ENCODE assay signal across 9 mouse cellular contexts in the genomic region with DNA sequence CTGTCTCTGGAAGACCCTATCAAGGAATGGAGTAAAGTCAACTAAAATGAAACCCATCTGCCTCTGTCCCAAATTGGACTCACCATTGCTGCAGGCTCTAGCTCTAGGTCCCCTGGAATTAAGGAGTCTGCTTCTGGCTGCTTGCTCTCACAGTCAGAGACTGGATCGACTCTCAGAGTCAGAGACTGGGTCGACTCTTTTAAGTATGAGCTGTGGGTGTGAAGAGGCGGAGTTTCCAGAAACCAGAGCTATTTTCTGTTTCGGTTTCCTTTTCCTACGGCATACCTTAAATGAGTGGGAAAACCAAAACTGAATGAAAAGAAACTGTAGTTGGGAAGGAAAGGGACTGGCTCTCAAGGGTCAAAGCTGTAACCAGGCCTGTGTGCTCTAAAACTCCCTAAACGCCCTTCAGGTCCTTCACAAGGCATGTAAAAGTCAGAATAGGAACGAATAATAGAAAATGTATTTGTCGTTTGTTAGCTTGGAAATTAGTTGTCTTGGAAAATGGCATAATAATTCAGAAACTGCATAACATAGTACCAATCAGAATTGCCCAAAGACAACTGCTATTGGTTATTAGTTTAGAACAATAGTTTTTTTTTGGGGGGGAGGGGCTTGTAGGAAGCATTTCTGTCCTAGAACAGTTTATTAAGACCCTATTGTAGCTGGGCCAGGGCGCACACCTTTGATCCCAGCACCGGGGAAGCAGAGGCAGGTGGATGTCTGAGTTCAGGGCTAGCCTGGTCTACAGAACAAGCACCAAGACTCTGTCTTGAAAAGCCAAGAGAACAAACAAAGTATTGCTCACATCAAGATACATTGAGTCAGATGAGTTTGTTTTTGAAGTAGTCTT. TPM values are rescaled to one million over a fixed set of nuclear protein-coding genes. Genes with fewer than 3 reads are reported as not detected.
DNase-seq lines count a peak whose midpoint lies in the region; ATAC-seq lines count a peak whose summit lies in the region.
"Had no signal": no experiment of that assay in that cellular context is flagged by ENCODE, and none has a peak within 500 bp of the region (broad histone marks: within the 10 kb centered on the region; RNA-seq: fewer than 3 reads in every experiment).

Gene Isg15 (minus strand): TSS at position 196 of the 853 bp plus-strand sequence.

- no peaks in the 10 kb centered on the region for H3K36me3 ChIP-seq in limb, embryonic 13.5 days
- no peaks in the 10 kb centered on the region for H3K36me3 ChIP-seq in limb, embryonic 10.5 days
- H3K36me3 ChIP-seq in forebrain, embryonic 10.5 days (replicated peaks) = no peaks in the 10 kb centered on the region; the same call in 1 of the 2 replicates
- H3K36me3 ChIP-seq in neural tube, embryonic 15.5 days = no peaks in the 10 kb centered on the region
- H3K36me3 ChIP-seq: hindbrain, embryonic 15.5 days had no signal

- ATAC-seq in limb, embryonic 13.5 days (ENCODE audit: low FRiP score, low read depth) = no peak
- ATAC-seq in inflammation-experienced regulatory T-cells, adult 6 months = peak; percentile 52
- ATAC-seq in neural tube, embryonic 15.5 days (ENCODE audit: low FRiP score) = no peak

- 0 out of 2 replicates have a peak within 1 kb of the TSS, but pooled peaks have one; percentile 13 for H3K9ac ChIP-seq in limb, embryonic 13.5 days
- H3K9ac ChIP-seq in neural tube, embryonic 15.5 days (replicated peaks) = no peak within 1 kb of the TSS
- H3K9ac ChIP-seq: hindbrain, embryonic 15.5 days had no signal

- 50% methylated on average over 10 of the region's 10 CpGs for WGBS in limb, embryonic 13.5 days
- WGBS in limb, embryonic 10.5 days = 61% methylated on average over 10 of the region's 10 CpGs
- 71% methylated on average over 10 of the region's 10 CpGs for WGBS in forebrain, embryonic 10.5 days
- WGBS in neural tube, embryonic 15.5 days = 62% methylated on average over 10 of the region's 10 CpGs

- H3K4me2 ChIP-seq in limb, embryonic 13.5 days (replicated peaks) = 0 out of 2 replicates have a peak within 1 kb of the TSS, but pooled peaks have one; percentile 16
- no peak within 1 kb of the TSS for H3K4me2 ChIP-seq in neural tube, embryonic 15.5 days
- H3K4me2 ChIP-seq: hindbrain, embryonic 15.5 days had no signal

- peaks cover 26% of the 10 kb centered on the region for H3K4me1 ChIP-seq in limb, embryonic 13.5 days
- peaks cover 40% of the 10 kb centered on the region for H3K4me1 ChIP-seq in limb, embryonic 10.5 days
- H3K4me1 ChIP-seq in forebrain, embryonic 10.5 days = peaks cover 62% of the 10 kb centered on the region
- peaks cover 33% of the 10 kb centered on the region for H3K4me1 ChIP-seq in neural tube, embryonic 15.5 days

- no peak within 1 kb of the TSS for H3K27ac ChIP-seq in limb, embryonic 13.5 days
- no peak within 1 kb of the TSS for H3K27ac ChIP-seq in limb, embryonic 10.5 days
- H3K27ac ChIP-seq in forebrain, embryonic 10.5 days = no peak within 1 kb of the TSS
- no peak within 1 kb of the TSS for H3K27ac ChIP-seq in neural tube, embryonic 15.5 days (replicated peaks)
- H3K27ac ChIP-seq: hindbrain, embryonic 15.5 days had no signal

- no peaks in the 10 kb centered on the region for H3K9me3 ChIP-seq in limb, embryonic 13.5 days
- H3K9me3 ChIP-seq in limb, embryonic 10.5 days (replicated peaks) = no peaks in the 10 kb centered on the region
- H3K9me3 ChIP-seq in forebrain, embryonic 10.5 days = no peaks in the 10 kb centered on the region
- H3K9me3 ChIP-seq in neural tube, embryonic 15.5 days (replicated peaks) = no peaks in the 10 kb centered on the region
- H3K9me3 ChIP-seq: hindbrain, embryonic 15.5 days had no signal

- DNase-seq in limb, embryonic 10.5 days (ENCODE audit: low spot score) = no peak
- DNase-seq in T-cell, adult 2 months (ENCODE audit: low spot score) = peak; percentile 63
- peak; percentile 46 to 52 for DNase-seq in natural killer cell, adult 2 months (ENCODE audit: low spot score in 2 of 2)
- no peak for DNase-seq in forebrain, embryonic 10.5 days (ENCODE audit: extremely low spot score, low spot score)
- DNase-seq in left cerebral cortex, adult 9 months (ENCODE audit: low spot score in 2 of 2) = no peak

- no peak within 1 kb of the TSS for H3K4me3 ChIP-seq in limb, embryonic 13.5 days
- H3K4me3 ChIP-seq in limb, embryonic 10.5 days = no peak within 1 kb of the TSS
- no peak within 1 kb of the TSS for H3K4me3 ChIP-seq in forebrain, embryonic 10.5 days
- H3K4me3 ChIP-seq in neural tube, embryonic 15.5 days (replicated peaks) = no peak within 1 kb of the TSS
- H3K4me3 ChIP-seq: hindbrain, embryonic 15.5 days had no signal

- H3K27me3 ChIP-seq in limb, embryonic 13.5 days = peaks cover 37% of the 10 kb centered on the region
- H3K27me3 ChIP-seq in limb, embryonic 10.5 days (ENCODE audit: low read depth, poor library complexity, severe bottlenecking) = peaks cover 42% of the 10 kb centered on the region
- H3K27me3 ChIP-seq in forebrain, embryonic 10.5 days (ENCODE audit: poor library complexity, severe bottlenecking) = peaks cover 31% of the 10 kb centered on the region
- peaks cover 11% of the 10 kb centered on the region for H3K27me3 ChIP-seq in neural tube, embryonic 15.5 days (replicated peaks)
- H3K27me3 ChIP-seq: hindbrain, embryonic 15.5 days had no signal

RNA-seq across cellular contexts. Expression of gene Isg15, which starts in this region (rescaled TPM):
- polyA plus RNA-seq in limb, embryonic 13.5 days (2015; fragmentation: Nextera tagmentation; extraction: Ambion mirVana) = 1.5 and 2.4 TPM in 2 replicates
- 0.20 and 0.45 TPM in 2 replicates for polyA plus RNA-seq in limb, embryonic 10.5 days (2016; fragmentation: Nextera tagmentation; extraction: Ambion mirVana)
- 10 to 100 TPM; 34.7 to 48.9 (median 41.6) TPM for polyA plus RNA-seq in inflammation-experienced regulatory T-cells, adult 6 months (2017; shearing (Covaris generic))
- polyA plus RNA-seq in forebrain, embryonic 10.5 days (2016; fragmentation: Nextera tagmentation; extraction: Ambion mirVana) = 0.38 and 0.43 TPM in 2 replicates
- 3.2 and 9.7 TPM in 2 replicates for polyA plus RNA-seq in neural tube, embryonic 15.5 days (2015; fragmentation: Nextera tagmentation; extraction: Ambion mirVana)

Comparison
In these comparisons a context has a peak if more than half of its experiments do, and no peak if none do; other contexts are left out.
1. DNase-seq: peak in T-cell, adult 2 months (single experiment) and natural killer cell, adult 2 months (2 of 2); none in limb, embryonic 10.5 days (single experiment), forebrain, embryonic 10.5 days (single experiment) and left cerebral cortex, adult 9 months (0 of 2).